Mouse (Mus musculus): ENCODE data around the gene Cd2bp2. TPM values are rescaled to one million over a fixed set of nuclear protein-coding genes. Genes with fewer than 3 reads are reported as not detected.

The Cd2bp2 gene
- total and polyA plus RNA-seq, 2 experiments from 2014 or later: 26.9 to 39.3 TPM

- Histone ChIP-seq H3K27ac (ENCODE audit: low read depth) (no peak overlapping the region), H3K9me3 (replicated peaks; ENCODE audit: control insufficient read depth, low read length) (no peaks in the 10 kb centered on the region), H3K27me3 (ENCODE audit: control insufficient read depth, insufficient read depth, low read length) (no peaks in the 10 kb centered on the region), H3K4me2 (ENCODE audit: low read depth, low read length) (no peak overlapping the region), H3K36me3 (replicated peaks; ENCODE audit: control insufficient read depth, insufficient read depth, low read length) (no peaks in the 10 kb centered on the region), H3K4me3 (ENCODE audit: low read depth, low read length) (no peak overlapping the region), H3K9ac (replicated peaks; ENCODE audit: low read depth, low read length) (no peak overlapping the region), H3K4me1 (ENCODE audit: control insufficient read depth, insufficient read depth) (peaks cover 6% of the 10 kb centered on the region; the same call in 1 of the 2 replicates)
- WGBS: 69% methylated on average over 4 of the region's 4 CpGs
- ATAC-seq (ENCODE audit: insufficient read depth, low read depth) (no peak), DNase-seq (ENCODE audit: low spot score) (no peak)
- no peak for TF ChIP-seq CTCF (IDR thresholded peaks at IDR 0.05; ENCODE audit: low read depth)
- no peak for TF ChIP-seq EP300 (IDR thresholded peaks at IDR 0.05; ENCODE audit: low read depth)
Measured at GRCm38 (mm10) chr7:127157548-127157947, 38.3 kb downstream of the Cd2bp2 start.

- Histone ChIP-seq H3K9me3 (replicated peaks; ENCODE audit: control insufficient read depth, low read length) (no peaks in the 10 kb centered on the region), H3K36me3 (replicated peaks; ENCODE audit: control insufficient read depth, insufficient read depth, low read length) (no peaks in the 10 kb centered on the region), H3K4me2 (ENCODE audit: low read depth, low read length) (no peak overlapping the region), H3K4me3 (ENCODE audit: low read depth, low read length) (no peak overlapping the region), H3K27me3 (ENCODE audit: control insufficient read depth, insufficient read depth, low read length) (no peaks in the 10 kb centered on the region), H3K27ac (ENCODE audit: low read depth) (peak overlapping the region; percentile 54; the same call in 1 of the 2 replicates), H3K9ac (replicated peaks; ENCODE audit: low read depth, low read length) (no peak overlapping the region), H3K4me1 (ENCODE audit: control insufficient read depth, insufficient read depth) (peaks cover 6% of the 10 kb centered on the region; the same call in 1 of the 2 replicates)
- WGBS: 10% methylated on average over 3 of the region's 3 CpGs
- ATAC-seq (ENCODE audit: insufficient read depth, low read depth) (no peak; the same call in 1 of the 2 replicates), DNase-seq (ENCODE audit: low spot score) (peak; percentile 37)
- TF ChIP-seq EP300 (IDR thresholded peaks at IDR 0.05; ENCODE audit: low read depth) (no peak), CTCF (IDR thresholded peaks at IDR 0.05; ENCODE audit: low read depth) (no peak)
Measured at GRCm38 (mm10) chr7:127153477-127153876, 42.4 kb downstream of the Cd2bp2 start.

- Histone ChIP-seq H3K4me3 (ENCODE audit: low read depth, low read length) (no peak overlapping the region), H3K9me3 (replicated peaks; ENCODE audit: control insufficient read depth, low read length) (no peaks in the 10 kb centered on the region), H3K36me3 (replicated peaks; ENCODE audit: control insufficient read depth, insufficient read depth, low read length) (no peaks in the 10 kb centered on the region), H3K27ac (ENCODE audit: low read depth) (no peak overlapping the region), H3K9ac (replicated peaks; ENCODE audit: low read depth, low read length) (no peak overlapping the region), H3K4me1 (ENCODE audit: control insufficient read depth, insufficient read depth) (peaks cover 6% of the 10 kb centered on the region; the same call in 1 of the 2 replicates), H3K27me3 (ENCODE audit: control insufficient read depth, insufficient read depth, low read length) (no peaks in the 10 kb centered on the region), H3K4me2 (ENCODE audit: low read depth, low read length) (no peak overlapping the region)
- no peak for DNase-seq (ENCODE audit: low spot score)
- 91% methylated on average over 6 of the region's 6 CpGs for WGBS
- TF ChIP-seq EP300 (IDR thresholded peaks at IDR 0.05; ENCODE audit: low read depth) (no peak), CTCF (IDR thresholded peaks at IDR 0.05; ENCODE audit: low read depth) (no peak)
- ATAC-seq (ENCODE audit: insufficient read depth, low read depth): no peak
Measured at GRCm38 (mm10) chr7:127152464-127152863, 43.4 kb downstream of the Cd2bp2 start.

- Histone ChIP-seq H3K9me3 (replicated peaks; ENCODE audit: control insufficient read depth, low read length) (no peaks in the 10 kb centered on the region), H3K36me3 (replicated peaks; ENCODE audit: control insufficient read depth, insufficient read depth, low read length) (no peaks in the 10 kb centered on the region), H3K4me2 (ENCODE audit: low read depth, low read length) (no peak overlapping the region), H3K27ac (ENCODE audit: low read depth) (no peak overlapping the region), H3K4me3 (ENCODE audit: low read depth, low read length) (no peak overlapping the region), H3K27me3 (ENCODE audit: control insufficient read depth, insufficient read depth, low read length) (no peaks in the 10 kb centered on the region), H3K9ac (replicated peaks; ENCODE audit: low read depth, low read length) (no peak overlapping the region), H3K4me1 (ENCODE audit: control insufficient read depth, insufficient read depth) (no peaks in the 10 kb centered on the region)
- 36% methylated on average over 3 of the region's 3 CpGs for whole genome bisulfite sequencing
- no peak for ATAC-seq (ENCODE audit: insufficient read depth, low read depth)
- TF ChIP-seq CTCF (IDR thresholded peaks at IDR 0.05; ENCODE audit: low read depth) (no peak), EP300 (IDR thresholded peaks at IDR 0.05; ENCODE audit: low read depth) (no peak)
- no peak for DNase-seq (ENCODE audit: low spot score)
Measured at GRCm38 (mm10) chr7:127147901-127148300, 47.9 kb downstream of the Cd2bp2 start.

GRCm38 (mm10) chr7:127146267-127146603 lies 49.6 kb downstream of the Cd2bp2 start:
- Histone ChIP-seq H3K4me2 (ENCODE audit: low read depth, low read length) (no peak overlapping the region), H3K9ac (replicated peaks; ENCODE audit: low read depth, low read length) (no peak overlapping the region), H3K27me3 (ENCODE audit: control insufficient read depth, insufficient read depth, low read length) (no peaks in the 10 kb centered on the region), H3K36me3 (replicated peaks; ENCODE audit: control insufficient read depth, insufficient read depth, low read length) (no peaks in the 10 kb centered on the region), H3K9me3 (replicated peaks; ENCODE audit: control insufficient read depth, low read length) (no peaks in the 10 kb centered on the region), H3K4me3 (ENCODE audit: low read depth, low read length) (no peak overlapping the region), H3K27ac (ENCODE audit: low read depth) (no peak overlapping the region), H3K4me1 (ENCODE audit: control insufficient read depth, insufficient read depth) (no peaks in the 10 kb centered on the region)
- WGBS: 75% methylated on average over 2 of the region's 2 CpGs
- ATAC-seq (ENCODE audit: insufficient read depth, low read depth) (no peak), DNase-seq (ENCODE audit: low spot score) (no peak)
- TF ChIP-seq CTCF (IDR thresholded peaks at IDR 0.05; ENCODE audit: low read depth): no peak
- no peak for TF ChIP-seq EP300 (IDR thresholded peaks at IDR 0.05; ENCODE audit: low read depth)
